Mouse (Mus musculus): ENCODE data around the gene Zbtb38.

DNA sequence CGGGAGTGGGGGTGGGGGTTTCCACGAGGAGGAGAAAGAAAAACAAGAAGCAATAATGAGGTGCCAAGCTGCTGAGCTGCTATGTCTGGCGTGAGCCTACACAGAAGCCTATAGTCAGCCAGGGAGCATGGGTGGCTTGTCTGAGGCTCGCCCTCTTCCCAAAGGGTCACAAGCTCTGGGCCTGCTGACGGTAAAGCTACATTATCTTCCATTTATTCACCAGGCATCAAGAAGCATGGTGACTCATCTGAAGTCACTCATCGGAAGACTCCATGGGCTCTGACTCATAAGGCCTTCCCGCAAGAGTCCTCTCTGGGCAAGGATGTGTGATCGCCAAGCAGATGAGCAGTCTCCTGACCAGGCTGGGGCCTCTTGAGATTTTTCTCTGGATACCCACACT, 29.4 kb upstream of the Zbtb38 start:
- no peak for TF ChIP-seq CTCF (IDR thresholded peaks at IDR 0.05; ENCODE audit: low read depth, low read length)
- TF ChIP-seq EP300 (IDR thresholded peaks at IDR 0.05; ENCODE audit: insufficient read depth, low read depth, low read length), result no peak
- TF ChIP-seq POLR2A (IDR thresholded peaks at IDR 0.05; ENCODE audit: insufficient read depth, low read length), result no peak

Data from ES-Bruce4 (cell line).